Mouse (Mus musculus) brain, adult 2 months (tissue): ENCODE measurements at regions not wholly inside any gene's neighbourhood (a gene's known extent, or its start where the extent isn't known, plus 50 kb on each side); places are given as distances from the start of the nearest gene placed in this dataset.

Experiments
- DNase-seq: peaks from one replicate; pipeline ENCODE4 v3.0.0; 2011; ENCODE audit warnings: low read depth, low spot score

GRCm38 (mm10) chr15:103627085-103627484 lies 62.2 kb upstream of the Glycam1 start:
- peak; percentile 51 for DNase-seq
